Mouse (Mus musculus): ENCODE measurements around the gene Gm11027.

DNA sequence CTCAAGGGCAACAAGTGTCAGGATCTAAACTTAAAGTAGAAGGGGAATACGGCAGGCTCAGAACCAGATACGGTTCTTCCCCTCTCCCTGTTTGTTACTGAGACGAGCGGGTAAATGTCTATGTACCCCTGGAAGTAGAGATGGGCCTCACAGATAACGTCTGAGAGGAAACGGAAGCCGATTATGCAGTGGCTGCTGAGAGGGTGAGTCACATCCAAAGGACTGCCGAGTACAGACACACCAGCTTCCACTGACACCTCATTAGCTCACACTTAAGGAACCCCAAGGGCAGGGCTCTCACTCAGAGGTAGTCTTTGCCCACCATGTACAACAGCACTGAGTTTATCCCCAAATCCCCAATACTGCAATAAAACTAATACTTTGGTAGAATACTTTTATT, 20.5 kb upstream of the Gm11027 start:
- TF ChIP-seq POLR2A (IDR thresholded peaks at IDR 0.05; ENCODE audit: low read depth, low read length) (no peak), CTCF (IDR thresholded peaks at IDR 0.05; ENCODE audit: extremely low read depth, insufficient read length, insufficient replicate concordance, low read depth, low read length) (no peak)

Data from small intestine, adult 2 months (tissue).